Mouse (Mus musculus) heart, postnatal 0 days (tissue): ENCODE data around the gene Kifc5b.

ENCODE experiments used
- CTCF ChIP-seq: IDR thresholded peaks from 2 replicates; pipeline ENCODE4 v1.5.1; 2016; ENCODE audit warnings: antibody characterized with exemption, control low read depth, low read depth
- EP300 ChIP-seq: IDR thresholded peaks from 2 replicates; pipeline ENCODE4 v1.6.1; 2016; ENCODE audit warnings: antibody characterized with exemption, low read depth

DNA sequence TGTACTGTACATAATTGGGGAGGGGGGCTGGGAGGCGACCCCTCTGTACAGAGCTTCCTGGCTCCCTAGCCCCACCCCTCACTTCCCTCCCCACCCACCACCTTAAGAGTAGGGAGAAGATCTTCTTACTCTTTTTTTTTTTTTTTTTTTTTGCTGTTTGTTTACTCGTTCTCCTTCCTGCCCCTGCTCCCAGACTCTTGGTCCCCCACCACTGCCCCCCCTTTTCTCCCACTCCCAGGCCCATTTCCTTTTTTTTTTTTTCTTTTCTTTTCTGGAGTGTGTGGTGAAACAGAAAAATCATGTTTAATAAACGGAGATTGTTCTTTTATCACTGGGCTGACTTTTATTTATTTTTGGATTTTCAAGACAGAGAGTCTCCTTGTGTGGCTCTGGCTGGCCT is 55.2 kb downstream of the Kifc5b start:
- TF ChIP-seq CTCF (no peak), EP300 (no peak)
